Mouse (Mus musculus) cortical plate, adult 2 months (tissue): Measurements from ENCODE around the gene Glt28d2.

Source experiments
- CTCF ChIP-seq: fragments of 200-500 bp; IDR thresholded peaks from 2 replicates; pipeline ENCODE4 v1.5.1; 2011; ENCODE audit warnings: mild to moderate bottlenecking, control low read depth, low read length; ENCODE audit not compliant: insufficient read depth; ENCODE audit errors: extremely low read depth
- POLR2A ChIP-seq: fragments of 200-500 bp; IDR thresholded peaks from 2 replicates; pipeline ENCODE4 v1.6.1; 2011; ENCODE audit warnings: mild to moderate bottlenecking, low read length, control low read depth; ENCODE audit not compliant: insufficient read depth; ENCODE audit errors: extremely low read depth

- no peak for TF ChIP-seq CTCF
- no peak for TF ChIP-seq POLR2A
Observed at GRCm38 (mm10) chr3:85914806-85915205, 27.5 kb upstream of the Glt28d2 start.
